8 mouse cellular contexts compared by ENCODE assay signal in the genomic region with DNA sequence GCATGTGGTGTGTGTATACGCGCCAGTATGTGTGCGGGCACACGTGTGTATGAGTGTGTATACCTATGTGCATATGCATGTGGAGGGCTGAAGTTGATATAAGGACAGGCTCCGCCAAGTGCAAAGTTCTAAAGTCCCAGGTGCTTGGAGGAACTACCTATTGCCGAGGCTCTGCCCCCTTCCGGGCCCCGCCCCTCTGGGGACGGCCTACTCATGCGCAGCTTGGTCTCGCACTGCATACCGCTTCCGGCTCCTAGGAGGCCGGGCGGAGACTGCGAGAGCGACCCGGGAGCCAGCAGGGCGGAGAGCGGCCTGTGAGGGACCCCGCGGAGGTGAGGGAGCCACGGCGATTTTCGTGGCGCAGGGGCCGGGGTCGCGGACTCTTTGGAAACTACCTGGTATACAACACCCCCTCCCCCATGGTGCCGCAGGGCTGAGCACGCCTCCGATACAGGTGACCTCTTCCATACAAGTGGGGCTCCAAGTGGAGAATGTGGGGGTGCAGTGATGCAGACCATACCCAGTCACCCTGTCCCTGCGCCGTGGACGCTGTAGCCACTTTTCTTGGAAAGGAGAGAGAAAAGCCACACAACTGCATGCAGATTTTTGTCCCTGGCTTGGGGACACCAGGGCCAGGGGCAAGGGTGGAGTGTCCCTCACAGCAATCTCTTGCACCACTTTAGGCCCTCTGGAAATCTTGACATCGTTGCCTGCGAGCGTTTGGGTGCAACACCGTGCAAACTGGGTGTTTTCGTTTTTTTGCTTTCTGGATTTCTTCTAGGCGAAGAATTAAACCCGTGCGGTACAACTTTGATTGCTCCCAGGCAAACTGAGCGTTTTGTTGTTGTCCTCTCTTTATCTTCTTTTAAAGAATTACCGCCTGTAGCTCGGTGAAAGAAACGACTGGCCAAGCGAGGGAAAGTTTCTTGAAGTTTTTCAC. TPM values are rescaled to one million over a fixed set of nuclear protein-coding genes. Genes with fewer than 3 reads are reported as not detected.
A peak's percentile ranks its signal among the peaks of the same experiment; 100 is the strongest.
DNase-seq lines count a peak whose midpoint lies in the region; ATAC-seq and TF ChIP-seq lines count a peak whose summit lies in the region.

A gene (plus strand): TSS at position 236 of the 940 bp plus-strand sequence.

- H3K9ac ChIP-seq in hindbrain, embryonic 14.5 days, result peak within 1 kb of the TSS; percentile 83
- peak within 1 kb of the TSS; percentile 34 for H3K9ac ChIP-seq in lung, postnatal 0 days (replicated peaks; ENCODE audit: low read depth)

- H3K4me3 ChIP-seq in hindbrain, embryonic 14.5 days (replicated peaks; ENCODE audit: low read length), result peak within 1 kb of the TSS; percentile 76
- peak within 1 kb of the TSS; percentile 63 for H3K4me3 ChIP-seq in lung, postnatal 0 days (ENCODE audit: low read depth, low read length)

- DNase-seq in gastrocnemius, adult 18-20 months (ENCODE audit: low spot score), result peak; percentile 87
- DNase-seq in hindbrain, embryonic 14.5 days (ENCODE audit: low spot score), result peak; percentile 88
- peak; percentile 77 to 83 for DNase-seq in layer of hippocampus, postnatal 14 days (ENCODE audit: low spot score in 2 of 2)
- peak; percentile 92 for DNase-seq in lung, postnatal 0 days (ENCODE audit: low spot score)
- DNase-seq in ovary, postnatal 14 days (ENCODE audit: low spot score), result peak; percentile 73
- DNase-seq in thymus, postnatal 10 days (ENCODE audit: low spot score in 2 of 2), result peak; percentile 48 to 62

- peaks cover 26% of the 10 kb centered on the region for H3K4me1 ChIP-seq in hindbrain, embryonic 14.5 days (replicated peaks; ENCODE audit: control insufficient read depth, insufficient read depth, low read length)
- H3K4me1 ChIP-seq in lung, postnatal 0 days (ENCODE audit: insufficient read depth, low read depth, low read length), result peaks cover 13% of the 10 kb centered on the region

- no peak for ATAC-seq in activated CD4-positive, CD25-positive, alpha-beta regulatory T cell, adult 4 months
- ATAC-seq in common myeloid progenitor, adult 5-6 weeks (replicated peaks; ENCODE audit: low read depth, poor library complexity, severe bottlenecking), result peak; percentile 68
- peak; percentile 97 for ATAC-seq in hindbrain, embryonic 14.5 days (ENCODE audit: low FRiP score)
- ATAC-seq in lung, postnatal 0 days, result peak; percentile 98

- peak; percentile 11; the same call in 1 of the 2 replicates for TF ChIP-seq CTCF in lung, postnatal 0 days (IDR thresholded peaks at IDR 0.05)

- H3K36me3 ChIP-seq in hindbrain, embryonic 14.5 days (replicated peaks; ENCODE audit: control insufficient read depth, insufficient read depth), result peaks cover 9% of the 10 kb centered on the region
- no peaks in the 10 kb centered on the region for H3K36me3 ChIP-seq in lung, postnatal 0 days (ENCODE audit: insufficient read depth, low read length)

- under 1% methylated on average over 48 of the region's 48 CpGs for WGBS in hindbrain, embryonic 14.5 days
- 2% methylated on average over 47 of the region's 48 CpGs for WGBS in lung, postnatal 0 days

- peak within 1 kb of the TSS; percentile 78 for H3K4me2 ChIP-seq in hindbrain, embryonic 14.5 days (replicated peaks)
- H3K4me2 ChIP-seq in lung, postnatal 0 days (replicated peaks; ENCODE audit: low read depth, low read length), result peak within 1 kb of the TSS; percentile 73

- TF ChIP-seq EP300 in lung, postnatal 0 days (IDR thresholded peaks at IDR 0.05), result no peak

- no peaks in the 10 kb centered on the region for H3K9me3 ChIP-seq in hindbrain, embryonic 14.5 days (ENCODE audit: control insufficient read depth, low read length)
- no peaks in the 10 kb centered on the region for H3K9me3 ChIP-seq in lung, postnatal 0 days (ENCODE audit: low read length)

- no peak within 1 kb of the TSS for H3K27ac ChIP-seq in hindbrain, embryonic 14.5 days
- H3K27ac ChIP-seq in lung, postnatal 0 days (ENCODE audit: low read length), result peak within 1 kb of the TSS; percentile 16; the same call in 1 of the 2 replicates

- no peaks in the 10 kb centered on the region for H3K27me3 ChIP-seq in hindbrain, embryonic 14.5 days (ENCODE audit: control insufficient read depth, insufficient read depth, low read length)
- H3K27me3 ChIP-seq in lung, postnatal 0 days (replicated peaks; ENCODE audit: insufficient read depth, low read length), result no peaks in the 10 kb centered on the region

RNA-seq across cellular contexts. Expression of the gene that starts here (rescaled TPM):
- 10 to 100 TPM; 23.2 to 30.6 TPM for polyA plus RNA-seq in activated CD4-positive, CD25-positive, alpha-beta regulatory T cell, adult 4 months (2017; shearing (Covaris generic))
- 26.5 and 30.3 TPM in 2 replicates for total RNA-seq in common myeloid progenitor, adult 5-6 weeks (2017)
- 10 to 100 TPM in 1 of 2 experiments, 1 to 10 TPM in 1; 8.4 to 10.5 TPM for total RNA-seq in gastrocnemius, adult 18-20 months (2021)
- polyA plus RNA-seq in hindbrain, embryonic 14.5 days (2014; fragmentation: Nextera tagmentation; extraction: Ambion mirVana), result 12.6 TPM in 2 replicates
- 10 to 100 TPM; 34.5 to 39.5 TPM for total RNA-seq in layer of hippocampus, postnatal 14 days (2021)
- polyA plus RNA-seq in lung, postnatal 0 days (2015; fragmentation: Nextera tagmentation; extraction: Ambion mirVana), result 5.8 and 6.1 TPM in 2 replicates
